Mouse (Mus musculus) hindbrain, postnatal 0 days (tissue): ENCODE results near the gene Gm11634. TPM values are rescaled to one million over a fixed set of nuclear protein-coding genes. Genes with fewer than 3 reads are reported as not detected.
"Not testable (repeated sequence)": the region's sequence is repeated elsewhere in the genome, so short reads cannot be mapped to it uniquely, and the experiment has no call there.

Experiments
- ATAC-seq: fragments of 200-750 bp; cut with Nextera tagmentation; 2 replicates; pipeline ENCODE4 v1.8.0; 2017; ENCODE audit warnings: mild to moderate bottlenecking, moderate TSS enrichment, moderate library complexity
- DNase-seq: peaks from one replicate; pipeline ENCODE4 v3.0.0-alpha.2; 2015; ENCODE audit warnings: low spot score
- H3K27ac ChIP-seq: fragments of 300-500 bp; sonication (generic); 2 replicates; pipeline ENCODE4 v1.5.1; 2014; ENCODE audit warnings: mild to moderate bottlenecking
- H3K27me3 ChIP-seq: fragments of 300-500 bp; sonication (generic); 2 replicates; pipeline ENCODE4 v1.6.1; 2014; ENCODE audit warnings: low read length, mixed read lengths; ENCODE audit not compliant: insufficient read depth
- H3K36me3 ChIP-seq: fragments of 300-500 bp; sonication (generic); 2 replicates; pipeline ENCODE4 v1.6.1; 2014; ENCODE audit warnings: low read length, mixed read lengths; ENCODE audit not compliant: insufficient read depth
- H3K4me1 ChIP-seq: fragments of 300-500 bp; sonication (generic); 2 replicates; pipeline ENCODE4 v1.6.1; 2014; ENCODE audit warnings: antibody characterized with exemption, low read length, mixed read lengths; ENCODE audit not compliant: insufficient read depth
- H3K4me2 ChIP-seq: fragments of 300-500 bp; sonication (generic); 2 replicates; pipeline ENCODE4 v1.6.1; 2014; ENCODE audit warnings: low read depth, mild to moderate bottlenecking, low read length, moderate library complexity, mixed read lengths
- H3K4me3 ChIP-seq: fragments of 300-500 bp; sonication (generic); 2 replicates; pipeline ENCODE4 v1.5.1; 2014; ENCODE audit warnings: low read length
- H3K9ac ChIP-seq: fragments of 300-500 bp; sonication (generic); replicated peaks from 2 replicates; pipeline ENCODE4 v1.6.1; 2014; ENCODE audit warnings: mild to moderate bottlenecking, low read length, moderate library complexity, mixed read lengths
- H3K9me3 ChIP-seq: fragments of 300-500 bp; sonication (generic); 2 replicates; pipeline ENCODE4 v1.6.1; 2016; ENCODE audit warnings: low read length, mixed read lengths
- CTCF ChIP-seq: IDR thresholded peaks from 2 replicates; pipeline ENCODE4 v1.5.1; 2016; ENCODE audit warnings: antibody characterized with exemption, control low read depth, low read depth
- WGBS: fragments of 180-500 bp; shearing (Covaris S2); extraction: QIAGEN DNeasy Blood & Tissue Kit; methylation state at CpG from one replicate; pipeline ENCODE4 v1.1.7; 2014; 5-methylcytosine and 5-hydroxymethylcytosine counted together
- polyA plus RNA-seq: library from polyadenylated mRNA; unstranded; fragments of >200 nt; fragmentation: Nextera tagmentation; extraction: Ambion mirVana; gene quantifications from 2 replicates; pipeline ENCODE4 v1.2.1, GENCODE M21; 2015
- total RNA-seq: library from RNA; depleted of rRNA; stranded (reverse); fragments of >200 nt; gene quantifications from 2 replicates; pipeline ENCODE4 v1.2.3, GENCODE M21; 2014

Gene Gm11634
- total and polyA plus RNA-seq, 2 experiments from 2014 or later = not detected

DNA sequence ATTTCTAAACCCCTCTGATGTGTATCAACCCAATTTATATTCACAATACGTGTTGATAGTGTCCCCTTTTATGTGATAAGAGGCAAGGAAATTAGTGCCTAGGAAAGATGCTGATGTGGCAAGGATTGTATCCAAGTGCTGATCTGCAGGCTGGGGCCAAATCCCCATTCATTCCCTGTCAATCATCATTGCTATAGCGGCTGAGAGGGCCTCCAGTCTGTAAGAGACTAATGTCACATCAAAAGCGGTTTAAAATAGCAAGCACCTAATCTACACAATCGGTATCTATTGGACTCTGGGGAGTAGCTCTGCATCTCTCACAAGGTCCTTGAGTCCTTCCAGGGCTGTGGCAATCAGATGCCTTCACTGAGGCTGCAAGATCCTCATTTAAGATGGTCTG, 15.1 kb upstream of the Gm11634 start:
- WGBS = 50% methylated on average over 4 of the region's 4 CpGs
- Histone ChIP-seq H3K9ac (no peak overlapping the region), H3K9me3 (no peaks in the 10 kb centered on the region), H3K4me2 (no peak overlapping the region), H3K27ac (no peak overlapping the region), H3K4me3 (no peak overlapping the region), H3K4me1 (peaks cover 11% of the 10 kb centered on the region; the same call in 1 of the 2 replicates), H3K36me3 (no peaks in the 10 kb centered on the region), H3K27me3 (no peaks in the 10 kb centered on the region)
- no peak for DNase-seq
- TF ChIP-seq CTCF = no peak
- ATAC-seq = no peak

DNA sequence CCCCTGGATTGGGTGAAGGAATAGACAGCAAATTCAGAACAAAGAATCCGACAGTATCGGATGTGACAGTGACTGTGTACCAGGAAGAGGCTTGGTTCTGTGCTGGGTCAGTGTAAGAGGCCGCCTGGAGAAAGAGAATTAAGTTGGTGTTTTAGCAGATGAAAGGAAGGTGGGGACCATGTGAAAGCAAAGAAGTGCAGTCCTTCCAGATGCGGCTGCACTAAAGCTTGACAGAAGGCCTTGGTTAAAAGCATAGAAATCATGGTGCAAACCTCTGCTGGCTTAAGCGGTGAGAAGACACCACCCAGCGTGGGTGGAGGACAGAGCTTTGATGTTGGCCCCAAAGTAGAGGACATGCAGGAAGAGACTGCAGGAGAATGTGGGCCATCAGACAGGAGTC, 14.5 kb upstream of the Gm11634 start:
- no peak for TF ChIP-seq CTCF
- WGBS = 74% methylated on average over 6 of the region's 6 CpGs
- H3K4me1 ChIP-seq = peaks cover 11% of the 10 kb centered on the region; the same call in 1 of the 2 replicates
- H3K4me3 ChIP-seq = no peak overlapping the region
- no peak overlapping the region for H3K9ac ChIP-seq
- DNase-seq (no peak), ATAC-seq (no peak)
- no peak overlapping the region for H3K4me2 ChIP-seq
- no peaks in the 10 kb centered on the region for H3K27me3 ChIP-seq
- no peaks in the 10 kb centered on the region for H3K36me3 ChIP-seq
- H3K9me3 ChIP-seq = no peaks in the 10 kb centered on the region
- no peak overlapping the region for H3K27ac ChIP-seq

DNA sequence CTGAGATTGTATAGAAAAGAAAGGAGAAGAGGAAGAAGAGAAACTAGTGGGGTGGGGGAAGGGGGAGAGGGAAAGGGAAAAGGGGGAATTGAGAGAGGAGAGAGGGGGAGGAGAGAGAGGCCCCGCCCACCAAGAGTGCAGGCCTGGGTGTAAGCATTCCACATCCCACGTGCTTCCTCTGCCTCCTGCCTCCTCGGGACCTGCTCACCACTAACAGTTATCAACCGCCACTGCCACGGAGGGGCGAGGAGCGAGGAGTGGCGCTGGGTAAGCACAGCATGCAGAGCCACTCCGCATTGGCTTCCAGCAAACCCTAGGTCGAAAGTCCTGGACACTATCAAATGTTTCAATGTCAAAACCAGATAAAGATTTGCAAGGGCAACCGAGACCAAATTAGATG, 11.4 kb upstream of the Gm11634 start:
- TF ChIP-seq CTCF = no peak
- no peak overlapping the region for H3K4me3 ChIP-seq
- no peak overlapping the region for H3K27ac ChIP-seq
- DNase-seq = no peak
- H3K27me3 ChIP-seq = no peaks in the 10 kb centered on the region
- ATAC-seq = no peak
- no peaks in the 10 kb centered on the region for H3K9me3 ChIP-seq
- H3K4me1 ChIP-seq = no peaks in the 10 kb centered on the region
- 40% methylated on average over 11 of the region's 11 CpGs for WGBS
- no peak overlapping the region for H3K4me2 ChIP-seq
- no peak overlapping the region for H3K9ac ChIP-seq
- no peaks in the 10 kb centered on the region for H3K36me3 ChIP-seq

DNA sequence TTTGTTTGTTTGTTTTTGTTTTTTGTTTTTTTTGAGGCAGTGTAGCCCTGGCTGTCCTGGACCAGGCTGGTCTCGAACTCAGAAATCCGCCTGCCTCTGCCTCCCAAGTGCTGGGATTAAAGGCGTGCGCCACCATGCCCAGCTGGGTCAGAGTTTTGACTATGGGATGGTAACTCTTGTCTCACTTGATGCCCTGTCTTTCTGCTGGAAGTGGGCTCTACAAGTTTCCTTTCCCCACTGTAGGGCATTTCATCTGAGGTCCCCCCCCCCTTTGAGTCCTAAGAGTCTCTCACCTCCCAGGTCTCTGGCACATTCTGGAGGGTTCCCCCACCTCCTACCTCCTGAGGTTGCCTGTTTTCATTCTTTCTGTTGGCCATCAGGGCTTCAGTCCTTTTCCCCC, 8.1 kb upstream of the Gm11634 start:
- 96% methylated on average over 4 of the region's 4 CpGs for WGBS
- H3K36me3 ChIP-seq, H3K4me1 ChIP-seq, H3K27ac ChIP-seq, DNase-seq, H3K4me3 ChIP-seq, H3K9ac ChIP-seq, ATAC-seq, H3K4me2 ChIP-seq, H3K9me3 ChIP-seq, H3K27me3 ChIP-seq: not testable (repeated sequence)

DNA sequence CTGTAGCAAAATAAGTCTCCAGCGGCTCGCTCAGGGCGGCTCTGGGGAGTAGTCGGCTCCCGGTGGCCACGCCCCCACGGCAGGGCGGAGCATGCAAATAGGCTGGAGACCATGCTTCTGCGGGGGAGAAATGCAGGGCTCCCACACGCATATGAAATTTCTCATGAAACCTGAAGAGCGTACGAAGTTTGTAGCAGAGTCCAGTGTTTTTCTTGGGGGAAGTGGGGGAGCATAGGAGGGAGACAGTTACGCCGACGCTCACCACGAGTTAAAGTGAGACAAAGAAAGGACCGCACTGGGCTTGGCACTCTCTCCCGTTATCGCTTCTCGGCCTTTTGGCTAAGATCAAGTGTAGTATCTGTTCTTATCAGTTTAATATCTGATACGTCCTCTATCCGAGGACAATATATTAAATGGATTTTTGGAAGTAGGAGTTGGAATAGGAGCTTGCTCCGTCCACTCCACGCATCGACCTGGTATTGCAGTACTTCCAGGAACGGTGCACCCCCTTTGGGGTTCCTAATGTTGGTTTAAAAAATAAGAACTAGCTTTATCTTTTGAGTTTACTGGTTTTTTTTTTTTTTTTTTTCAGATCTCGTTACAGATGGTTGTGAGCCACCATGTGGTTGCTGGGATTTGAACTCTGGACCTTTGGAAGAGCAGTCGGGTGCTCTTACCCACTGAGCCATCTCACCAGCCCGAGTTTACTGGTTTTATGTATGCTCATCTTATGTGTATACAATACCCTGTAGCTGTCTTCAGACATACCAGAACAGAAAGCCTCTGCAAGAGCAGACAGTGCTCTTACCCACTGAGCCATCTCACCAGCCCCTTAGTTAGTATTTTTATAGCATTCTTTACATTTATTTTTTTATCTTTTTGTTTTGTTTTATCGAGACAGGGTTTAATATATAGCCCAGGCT, 5.7 kb upstream of the Gm11634 start:
- Histone ChIP-seq H3K4me3 (peak overlapping the region; percentile 28), H3K27ac (peak overlapping the region; percentile 32; the same call in 1 of the 2 replicates), H3K9ac (peak overlapping the region; percentile 35), H3K4me2 (peak overlapping the region; percentile 54)
- H3K27me3 ChIP-seq, H3K36me3 ChIP-seq, H3K9me3 ChIP-seq, H3K4me1 ChIP-seq: not testable (repeated sequence)
- ATAC-seq = peak; percentile 70; the same call in 1 of the 2 replicates
- WGBS = 1% methylated on average over 30 of the region's 30 CpGs
- DNase-seq = peak; percentile 75

- Histone ChIP-seq H3K27me3 (no peaks in the 10 kb centered on the region), H3K4me3 (peak overlapping the region; percentile 28), H3K27ac (no peak overlapping the region), H3K9ac (peak overlapping the region; percentile 35), H3K4me1 (no peaks in the 10 kb centered on the region), H3K9me3 (no peaks in the 10 kb centered on the region), H3K36me3 (no peaks in the 10 kb centered on the region), H3K4me2 (peak overlapping the region; percentile 54)
- ATAC-seq (no peak), DNase-seq (no peak)
- TF ChIP-seq CTCF = no peak
- WGBS = 4% methylated on average over 3 of the region's 3 CpGs
Observed at GRCm38 (mm10) chr11:101604116-101604515, 5.1 kb upstream of the Gm11634 start.

- no peak for ATAC-seq
- H3K36me3 ChIP-seq = no peaks in the 10 kb centered on the region
- peak; percentile 63 for DNase-seq
- no peak overlapping the region for H3K4me2 ChIP-seq
- no peaks in the 10 kb centered on the region for H3K9me3 ChIP-seq
- H3K4me3 ChIP-seq = no peak overlapping the region
- H3K4me1 ChIP-seq = no peaks in the 10 kb centered on the region
- no peaks in the 10 kb centered on the region for H3K27me3 ChIP-seq
- no peak overlapping the region for H3K27ac ChIP-seq
- no peak for TF ChIP-seq CTCF
- 16% methylated on average over 3 of the region's 3 CpGs for WGBS
- no peak overlapping the region for H3K9ac ChIP-seq
Observed at GRCm38 (mm10) chr11:101602491-101602890, 3.4 kb upstream of the Gm11634 start.
